8 mouse cellular contexts compared by ENCODE assay signal in the genomic region with DNA sequence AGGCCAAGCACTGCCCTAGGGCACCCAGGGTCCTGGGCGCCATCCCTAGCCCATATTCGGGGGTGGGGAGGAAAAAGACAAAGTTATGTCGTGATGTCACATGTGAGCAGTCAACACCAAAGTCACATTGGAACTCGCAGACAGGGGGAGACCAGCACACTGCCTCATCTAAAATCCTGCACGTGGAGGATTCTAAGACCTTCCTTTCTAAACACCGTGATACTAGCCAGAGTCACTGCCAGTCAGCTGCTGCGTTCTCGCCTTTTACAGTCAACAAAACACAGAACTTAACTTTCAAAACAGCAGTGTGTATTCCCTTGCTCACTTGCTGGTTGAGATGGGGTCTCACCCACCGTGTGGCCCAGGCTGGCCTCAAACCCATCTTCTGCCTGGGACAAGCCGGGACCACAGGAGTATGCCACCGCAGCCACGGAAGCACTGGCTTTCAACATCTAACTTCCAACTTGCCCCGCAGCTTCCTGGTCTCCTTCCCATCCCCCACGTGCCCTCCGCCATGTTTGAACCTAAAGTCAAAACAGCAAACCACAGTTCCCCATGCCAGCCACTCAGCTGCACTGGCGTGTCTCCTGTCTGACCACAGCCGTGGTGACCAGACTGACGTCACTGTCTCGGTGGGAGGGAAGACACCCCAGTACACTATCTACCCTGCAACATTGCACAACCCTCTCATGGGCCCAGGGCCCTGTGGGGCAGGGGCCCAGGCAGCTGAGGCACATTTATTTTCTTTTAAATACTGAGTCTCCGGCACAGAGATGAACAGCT.
DNase-seq lines count a peak whose midpoint lies in the region; ATAC-seq and TF ChIP-seq lines count a peak whose summit lies in the region.

No protein-coding gene starts in this region.

- DNase-seq in right cerebral cortex, postnatal 10 days (ENCODE audit: low spot score in 2 of 2): peak; percentile 82
- DNase-seq in right cerebral cortex, postnatal 4 days: no peak
- DNase-seq in c-Kit-positive CD71-negative TER-119-negative erythroid progenitor cells, embryonic 14.5 days (ENCODE audit: low read depth): peak; percentile 77
- no peak for DNase-seq in midbrain, postnatal 0 days (ENCODE audit: low spot score)
- DNase-seq in thymus, postnatal 10 days (ENCODE audit: low spot score in 2 of 2): peak; percentile 53 to 59
- no peak for DNase-seq in testis, postnatal 14 days (ENCODE audit: low spot score)

- TF ChIP-seq CTCF in midbrain, postnatal 0 days (IDR thresholded peaks at IDR 0.05): peak; percentile 45

- peak overlapping the region; percentile 42 for H3K9ac ChIP-seq in heart, embryonic 16.5 days (ENCODE audit: low read length)
- H3K9ac ChIP-seq in limb, embryonic 12.5 days (replicated peaks): 0 out of 2 replicates have a peak overlapping the region, but pooled peaks have one; percentile 13
- H3K9ac ChIP-seq in midbrain, postnatal 0 days (replicated peaks; ENCODE audit: low read length, poor library complexity, severe bottlenecking): 0 out of 2 replicates have a peak overlapping the region, but pooled peaks have one; percentile 29

- peak overlapping the region; percentile 43 for H3K27ac ChIP-seq in heart, embryonic 16.5 days (ENCODE audit: low read length)
- peak overlapping the region; percentile 42; the same call in 1 of the 2 replicates for H3K27ac ChIP-seq in limb, embryonic 12.5 days
- 0 out of 2 replicates have a peak overlapping the region, but pooled peaks have one; percentile 18 for H3K27ac ChIP-seq in midbrain, postnatal 0 days (ENCODE audit: low read depth, low read length)

- ATAC-seq in heart, embryonic 16.5 days (replicated peaks; ENCODE audit: extremely low read depth, insufficient read depth, low FRiP score): no peak
- ATAC-seq in limb, embryonic 12.5 days (ENCODE audit: insufficient number of reproducible peaks, insufficient read depth, low FRiP score, low TSS enrichment, low read depth): no peak
- no peak for ATAC-seq in midbrain, postnatal 0 days (ENCODE audit: low FRiP score)

- peaks cover 10% of the 10 kb centered on the region; the same call in 1 of the 2 replicates for H3K36me3 ChIP-seq in heart, embryonic 16.5 days (ENCODE audit: control insufficient read depth, insufficient read depth)
- peaks cover 50% of the 10 kb centered on the region for H3K36me3 ChIP-seq in limb, embryonic 12.5 days
- H3K36me3 ChIP-seq in midbrain, postnatal 0 days (ENCODE audit: insufficient read depth, low read length): no peaks in the 10 kb centered on the region

- H3K4me3 ChIP-seq in heart, embryonic 16.5 days (ENCODE audit: low read length): no peak overlapping the region
- H3K4me3 ChIP-seq in limb, embryonic 12.5 days (replicated peaks): no peak overlapping the region
- no peak overlapping the region for H3K4me3 ChIP-seq in midbrain, postnatal 0 days (ENCODE audit: low read depth, low read length)

- no peaks in the 10 kb centered on the region for H3K9me3 ChIP-seq in heart, embryonic 16.5 days (replicated peaks; ENCODE audit: control insufficient read depth, low read length)
- no peaks in the 10 kb centered on the region for H3K9me3 ChIP-seq in limb, embryonic 12.5 days
- H3K9me3 ChIP-seq in midbrain, postnatal 0 days (ENCODE audit: low read length): no peaks in the 10 kb centered on the region

- WGBS in heart, embryonic 16.5 days: 46% methylated on average over 20 of the region's 20 CpGs
- WGBS in limb, embryonic 12.5 days: 79% methylated on average over 20 of the region's 20 CpGs
- 60% methylated on average over 20 of the region's 20 CpGs for WGBS in midbrain, postnatal 0 days

- no peak overlapping the region for H3K4me2 ChIP-seq in heart, embryonic 16.5 days (ENCODE audit: low read depth, low read length)
- no peak overlapping the region for H3K4me2 ChIP-seq in limb, embryonic 12.5 days
- H3K4me2 ChIP-seq in midbrain, postnatal 0 days (ENCODE audit: low read depth, low read length, poor library complexity, severe bottlenecking): no peak overlapping the region

- H3K4me1 ChIP-seq in heart, embryonic 16.5 days (ENCODE audit: control insufficient read depth, insufficient read depth, low read length): peaks cover 69% of the 10 kb centered on the region
- H3K4me1 ChIP-seq in limb, embryonic 12.5 days (replicated peaks): peaks cover 58% of the 10 kb centered on the region
- peaks cover 43% of the 10 kb centered on the region for H3K4me1 ChIP-seq in midbrain, postnatal 0 days (ENCODE audit: insufficient read depth, low read length)

- no peaks in the 10 kb centered on the region for H3K27me3 ChIP-seq in heart, embryonic 16.5 days (ENCODE audit: control insufficient read depth, insufficient read depth, low read length)
- H3K27me3 ChIP-seq in limb, embryonic 12.5 days: no peaks in the 10 kb centered on the region
- H3K27me3 ChIP-seq in midbrain, postnatal 0 days (ENCODE audit: insufficient read depth, low read length): no peaks in the 10 kb centered on the region

Comparison
In these comparisons a context has a peak if more than half of its experiments do, and no peak if none do; other contexts are left out.
1. DNase-seq: peak in right cerebral cortex, postnatal 10 days (2 of 2), c-Kit-positive CD71-negative TER-119-negative erythroid progenitor cells, embryonic 14.5 days (single experiment) and thymus, postnatal 10 days (2 of 2); none in right cerebral cortex, postnatal 4 days (single experiment), midbrain, postnatal 0 days (single experiment) and testis, postnatal 14 days (single experiment).
2. Peak in every context shown above with its lines, with median percentiles within 50 percentile points of each other: H3K27ac ChIP-seq and H3K9ac ChIP-seq.